Mouse (Mus musculus): Measurements from ENCODE around the gene Rimbp2.

- TF ChIP-seq POLR2A (IDR thresholded peaks at IDR 0.05; ENCODE audit: control insufficient read depth in 1 of 2, insufficient read depth in 1 of 2, low read depth in 1 of 2, low read length in 2 of 2, poor library complexity in 1 of 2), result no peak
- no peak for TF ChIP-seq CTCF (IDR thresholded peaks at IDR 0.05 in 2 of 3, conservative IDR thresholded peaks at IDR 0.05 in 1 of 3; ENCODE audit: control insufficient read depth in 1 of 3, insufficient read depth in 1 of 3, low read depth in 2 of 3, low read length in 3 of 3, poor library complexity in 1 of 3, severe bottlenecking in 1 of 3)
- no peak for TF ChIP-seq RAD21 (IDR thresholded peaks at IDR 0.05; ENCODE audit: low read depth, low read length)
- TF ChIP-seq USF1 (IDR thresholded peaks at IDR 0.05; ENCODE audit: low read depth, low read length), result no peak
- no peak for TF ChIP-seq ZC3H11A (IDR thresholded peaks at IDR 0.05; ENCODE audit: low read depth, low read length)
- TF ChIP-seq POLR2AphosphoS5 (IDR thresholded peaks at IDR 0.05; ENCODE audit: borderline replicate concordance, low read depth, low read length), result no peak
- no peak for TF ChIP-seq POLR2AphosphoS2 (IDR thresholded peaks at IDR 0.05; ENCODE audit: low read length)
- TF ChIP-seq CHD2 (IDR thresholded peaks at IDR 0.05; ENCODE audit: low read length), result no peak
Measured at GRCm38 (mm10) chr5:128860907-128861306, 92.4 kb downstream of the Rimbp2 start.

Data from MEL (cell line).